Mouse (Mus musculus) neural tube, embryonic 14.5 days (tissue): ENCODE data around the gene Prr32. TPM values are rescaled to one million over a fixed set of nuclear protein-coding genes. Genes with fewer than 3 reads are reported as not detected.

Source experiments
- ATAC-seq: fragments of 200-750 bp; cut with Nextera tagmentation; 2 replicates; pipeline ENCODE4 v1.8.0; 2017; ENCODE audit warnings: low read depth, mild to moderate bottlenecking, moderate TSS enrichment, moderate library complexity
- H3K27ac ChIP-seq: fragments of 300-500 bp; sonication (generic); 2 replicates; pipeline ENCODE4 v1.5.1; 2014; ENCODE audit warnings: low read depth, mild to moderate bottlenecking, control low read depth, low read length, moderate library complexity, mixed read lengths
- H3K27me3 ChIP-seq: fragments of 300-500 bp; sonication (generic); 2 replicates; pipeline ENCODE4 v1.6.1; 2014; ENCODE audit warnings: low read length; ENCODE audit not compliant: control insufficient read depth, insufficient read depth
- H3K36me3 ChIP-seq: fragments of 300-500 bp; sonication (generic); 2 replicates; pipeline ENCODE4 v1.6.1; 2014; ENCODE audit warnings: low read length, mixed read lengths; ENCODE audit not compliant: control insufficient read depth, insufficient read depth
- H3K4me1 ChIP-seq: fragments of 300-500 bp; sonication (generic); 2 replicates; pipeline ENCODE4 v1.6.1; 2014; ENCODE audit warnings: low read length; ENCODE audit not compliant: control insufficient read depth, insufficient read depth
- H3K4me2 ChIP-seq: fragments of 300-500 bp; sonication (generic); 2 replicates; pipeline ENCODE4 v1.6.1; 2014; ENCODE audit warnings: mild to moderate bottlenecking, low read depth, low read length, control low read depth
- H3K4me3 ChIP-seq: fragments of 300-500 bp; sonication (generic); 2 replicates; pipeline ENCODE4 v1.5.1; 2014; ENCODE audit warnings: low read depth, low read length, control low read depth, mixed read lengths
- H3K9ac ChIP-seq: fragments of 300-500 bp; sonication (generic); replicated peaks from 2 replicates; pipeline ENCODE4 v1.6.1; 2014; ENCODE audit warnings: low read depth, mild to moderate bottlenecking, control low read depth, low read length, mixed read lengths
- H3K9me3 ChIP-seq: fragments of 300-500 bp; sonication (generic); 2 replicates; pipeline ENCODE4 v1.6.1; 2016; ENCODE audit warnings: low read length; ENCODE audit not compliant: control insufficient read depth
- WGBS: fragments of 180-500 bp; shearing (Covaris S2); extraction: QIAGEN DNeasy Blood & Tissue Kit; methylation state at CpG from one replicate; pipeline ENCODE4 v1.1.7; 2014; 5-methylcytosine and 5-hydroxymethylcytosine counted together
- polyA plus RNA-seq: library from polyadenylated mRNA; unstranded; fragments of >200 nt; fragmentation: Nextera tagmentation; extraction: Ambion mirVana; gene quantifications from 2 replicates; pipeline ENCODE4 v1.2.1, GENCODE M21; 2014

The Prr32 gene
- 0.31 TPM in 1 of 2 replicates, not detected in the other for polyA plus RNA-seq

- H3K27ac ChIP-seq = no peak within 1 kb of the TSS
- no peak for ATAC-seq
- no peaks in the 10 kb centered on the region for H3K36me3 ChIP-seq
- WGBS = 70% methylated on average over 1 of the region's 1 CpGs
- no peak within 1 kb of the TSS for H3K4me3 ChIP-seq
- H3K27me3 ChIP-seq = no peaks in the 10 kb centered on the region
- no peaks in the 10 kb centered on the region for H3K9me3 ChIP-seq
- no peak within 1 kb of the TSS for H3K9ac ChIP-seq
- no peak within 1 kb of the TSS for H3K4me2 ChIP-seq
- no peaks in the 10 kb centered on the region for H3K4me1 ChIP-seq
Measured at GRCm38 (mm10) chrX:45090604-45091003, at the start of gene Prr32. Prr32 (plus strand) TSS chrX:45090904.
